Mouse (Mus musculus) spleen, adult 12 weeks (tissue): ENCODE measurements around the gene Nbea.

Experiments
- DNase-seq: peaks from one replicate; pipeline ENCODE4 v3.0.0; 2022; ENCODE audit warnings: low spot score

The Nbea gene

DNA sequence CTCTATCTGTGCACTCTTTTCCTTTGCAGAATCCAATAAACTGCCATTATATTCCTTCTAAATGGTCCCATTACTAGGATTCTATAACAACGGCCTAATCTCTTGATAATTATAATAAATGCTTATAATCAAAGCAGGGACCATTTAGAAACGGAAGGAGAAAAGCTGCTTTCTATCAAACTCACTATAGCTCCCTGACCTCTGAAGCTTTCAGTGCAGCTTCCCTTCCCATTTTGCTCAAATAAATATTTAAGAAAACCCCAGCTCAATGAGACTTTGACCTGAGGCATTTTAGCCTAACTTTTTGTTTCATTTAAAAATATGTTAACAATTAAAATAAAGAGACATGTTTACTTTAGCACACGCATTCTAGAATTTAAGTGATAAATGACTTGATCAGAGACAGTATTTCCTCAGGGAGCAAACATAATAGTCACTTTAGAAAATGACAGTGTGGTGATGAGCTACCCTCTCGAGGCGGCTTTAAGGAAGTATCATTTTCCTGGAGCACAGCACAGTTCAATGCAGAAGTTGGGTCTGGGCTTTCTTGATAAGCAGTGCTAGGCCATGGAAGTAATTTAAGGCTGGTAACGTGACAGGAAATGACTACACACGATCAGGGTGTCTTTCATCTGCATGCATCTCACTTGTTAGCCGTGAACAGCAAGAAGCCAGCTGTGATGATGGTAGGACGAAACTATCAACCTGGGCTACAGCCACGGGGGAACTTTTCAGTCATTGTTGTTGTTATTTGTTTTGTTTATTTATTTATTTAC, 354.8 kb downstream of the Nbea start:
- no peak for DNase-seq

- DNase-seq, result no peak
These were observed 358.6 kb downstream of the Nbea start for GRCm38 (mm10) chr3:55824864-55825263.

DNA sequence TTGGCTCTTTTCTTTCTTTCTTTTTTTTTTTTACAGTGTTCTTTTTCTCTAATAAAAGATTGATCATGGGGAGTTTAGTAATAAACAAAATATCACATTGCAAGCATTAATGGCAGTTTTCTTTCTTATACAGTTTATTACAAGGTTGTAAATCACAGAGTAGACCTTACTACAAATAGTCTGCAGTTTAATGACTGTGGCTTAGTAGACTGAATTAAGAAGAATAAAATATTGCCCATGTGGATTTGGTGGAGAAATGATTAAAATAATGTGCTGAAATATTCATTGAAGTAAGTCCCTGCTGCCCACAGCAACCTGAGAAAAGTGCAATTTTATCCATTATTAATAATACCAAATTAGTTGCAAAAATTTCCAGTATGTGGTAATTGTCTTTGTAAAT, 363.9 kb downstream of the Nbea start:
- no peak for DNase-seq

DNA sequence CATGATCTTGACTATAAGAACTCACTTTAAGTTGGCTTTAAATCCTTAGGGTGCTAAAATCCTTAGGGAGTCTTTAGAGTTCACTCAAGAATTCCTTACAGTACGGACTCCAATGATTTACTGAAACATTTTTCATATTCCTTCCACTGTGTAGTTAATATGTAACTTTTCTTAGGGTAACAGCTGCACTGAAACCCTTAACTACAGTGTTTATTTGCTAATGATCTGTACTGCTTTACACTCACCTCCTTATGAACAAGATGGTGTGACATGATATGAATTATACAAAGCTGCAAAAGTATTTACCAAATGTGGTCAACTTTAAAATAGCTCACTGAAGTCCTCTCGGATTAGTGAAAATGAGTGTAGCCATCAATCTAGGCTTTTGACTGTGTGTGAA, 365.4 kb downstream of the Nbea start:
- no peak for DNase-seq

DNA sequence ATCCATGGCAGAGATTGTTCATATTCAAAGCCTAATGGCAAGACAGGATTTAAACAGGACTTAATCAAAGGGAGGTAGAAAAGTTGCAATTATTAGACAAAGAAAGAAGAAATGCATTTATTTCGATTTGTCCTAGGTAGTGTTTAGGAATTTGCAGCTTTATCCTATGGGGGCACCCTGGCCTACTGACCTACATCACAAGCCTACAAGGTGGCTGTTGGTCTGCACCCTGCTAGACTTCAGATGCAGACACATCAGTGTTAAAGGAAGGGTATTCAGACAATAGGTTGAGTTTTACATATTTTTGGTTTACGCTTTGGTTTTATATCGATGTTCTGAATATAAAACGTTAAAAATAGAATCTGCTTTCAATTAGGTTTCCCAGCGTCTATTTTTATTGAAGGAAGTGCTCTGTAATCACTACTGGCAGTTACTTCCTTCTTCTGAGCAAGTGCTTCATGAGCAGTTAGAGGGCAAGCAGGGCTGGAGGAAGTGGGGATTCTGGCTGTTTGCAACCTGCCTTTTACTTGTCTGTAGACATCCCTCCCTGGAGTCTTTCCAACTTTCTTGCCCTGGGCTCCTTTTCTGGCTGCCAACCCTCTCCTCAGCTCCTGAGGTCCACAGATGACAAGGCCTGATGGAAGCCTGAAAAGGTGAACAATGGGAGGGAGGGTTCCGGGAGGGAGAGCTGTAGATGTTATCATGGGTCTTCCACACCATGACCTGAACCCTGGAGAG, 366.7 kb downstream of the Nbea start:
- DNase-seq, result no peak

DNA sequence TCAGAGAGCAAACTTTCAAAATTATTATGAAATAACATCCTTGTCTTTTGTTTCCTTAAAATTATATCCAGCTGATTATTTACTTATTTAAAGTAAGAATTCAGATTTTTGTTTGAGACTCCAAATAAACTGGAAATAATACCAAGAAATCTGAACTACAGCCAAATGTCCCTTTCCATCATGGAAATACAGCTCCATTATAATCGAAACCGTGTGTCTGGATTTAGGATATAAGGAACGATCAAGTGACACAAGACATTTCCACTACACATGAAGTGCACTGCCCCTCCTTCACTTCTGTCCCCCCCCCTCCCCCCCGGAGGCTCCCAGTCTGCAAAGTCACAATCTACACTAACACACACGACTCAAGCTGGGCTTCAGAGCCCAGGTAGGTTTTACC, 367.4 kb downstream of the Nbea start:
- no peak for DNase-seq

GRCm38 (mm10) chr3:55814993-55815625, 368.4 kb downstream of the Nbea start:
- no peak for DNase-seq

- DNase-seq, result no peak
These were observed 388.7 kb downstream of the Nbea start for GRCm38 (mm10) chr3:55794768-55795167.

- DNase-seq, result no peak
These were observed 389.5 kb downstream of the Nbea start for GRCm38 (mm10) chr3:55793842-55794575.

DNA sequence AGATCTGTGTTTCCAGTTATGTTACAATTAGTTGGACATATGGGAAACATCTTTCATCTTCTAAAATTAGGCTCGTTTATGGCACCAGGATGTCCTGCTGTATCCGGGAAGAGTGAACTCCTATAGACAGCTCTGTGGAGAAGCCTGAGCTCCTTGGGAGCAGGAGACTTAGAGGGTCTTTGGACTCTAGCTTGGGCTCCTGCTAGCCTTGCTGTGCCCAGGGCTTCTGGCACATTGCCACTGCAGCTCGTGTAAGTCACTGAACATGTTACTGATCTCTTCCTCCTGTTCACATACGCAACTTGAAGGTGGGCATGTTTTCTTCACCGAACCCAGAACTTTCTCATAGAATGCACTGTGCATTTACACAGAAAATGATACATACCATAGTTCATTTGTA, 391.2 kb downstream of the Nbea start:
- DNase-seq, result no peak

DNA sequence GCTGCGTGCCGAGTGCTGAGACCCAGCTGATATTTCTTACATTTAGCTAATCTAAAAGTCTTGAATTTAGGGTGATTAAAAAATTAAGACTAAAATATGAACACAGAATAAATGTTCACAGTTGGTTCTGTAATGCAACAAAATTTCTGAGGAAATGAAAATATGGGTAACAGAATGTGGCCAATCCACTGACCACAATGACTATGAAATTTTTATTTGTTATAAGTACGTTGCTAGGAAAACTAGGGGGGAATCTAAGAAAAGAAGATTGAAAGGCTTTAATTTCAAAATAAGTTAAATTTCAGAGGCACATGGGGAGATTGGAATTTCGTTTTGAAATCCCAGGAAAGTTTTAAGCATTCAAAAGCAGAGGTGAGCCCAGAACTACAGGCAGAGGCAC, 392.9 kb downstream of the Nbea start:
- no peak for DNase-seq

DNA sequence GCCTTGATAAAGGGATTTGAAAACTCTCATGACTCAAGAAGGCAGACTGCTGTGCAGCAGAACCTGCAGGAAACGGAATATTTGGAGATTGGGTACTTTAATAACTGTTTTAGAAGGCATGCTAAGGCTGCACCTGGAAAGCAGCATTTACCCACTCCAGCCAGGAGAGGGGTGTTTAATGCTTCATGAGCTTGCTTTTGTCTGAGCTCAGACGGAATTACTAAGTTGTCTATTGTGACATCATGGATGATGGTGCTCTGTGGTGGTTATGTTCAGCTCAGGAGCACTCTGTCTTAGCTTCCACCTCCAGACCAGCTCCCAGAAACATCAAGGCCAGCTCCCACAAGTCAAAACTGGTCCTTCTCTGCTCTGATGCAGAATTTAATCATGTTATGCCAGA, 393.6 kb downstream of the Nbea start:
- no peak for DNase-seq

GRCm38 (mm10) chr3:55788621-55789201, 394.8 kb downstream of the Nbea start:
- DNase-seq, result no peak

GRCm38 (mm10) chr3:55788214-55788586, 395.3 kb downstream of the Nbea start:
- DNase-seq, result no peak

GRCm38 (mm10) chr3:55787487-55788213, 395.9 kb downstream of the Nbea start:
- DNase-seq, result no peak

GRCm38 (mm10) chr3:55786835-55787486, 396.5 kb downstream of the Nbea start:
- DNase-seq, result no peak

DNA sequence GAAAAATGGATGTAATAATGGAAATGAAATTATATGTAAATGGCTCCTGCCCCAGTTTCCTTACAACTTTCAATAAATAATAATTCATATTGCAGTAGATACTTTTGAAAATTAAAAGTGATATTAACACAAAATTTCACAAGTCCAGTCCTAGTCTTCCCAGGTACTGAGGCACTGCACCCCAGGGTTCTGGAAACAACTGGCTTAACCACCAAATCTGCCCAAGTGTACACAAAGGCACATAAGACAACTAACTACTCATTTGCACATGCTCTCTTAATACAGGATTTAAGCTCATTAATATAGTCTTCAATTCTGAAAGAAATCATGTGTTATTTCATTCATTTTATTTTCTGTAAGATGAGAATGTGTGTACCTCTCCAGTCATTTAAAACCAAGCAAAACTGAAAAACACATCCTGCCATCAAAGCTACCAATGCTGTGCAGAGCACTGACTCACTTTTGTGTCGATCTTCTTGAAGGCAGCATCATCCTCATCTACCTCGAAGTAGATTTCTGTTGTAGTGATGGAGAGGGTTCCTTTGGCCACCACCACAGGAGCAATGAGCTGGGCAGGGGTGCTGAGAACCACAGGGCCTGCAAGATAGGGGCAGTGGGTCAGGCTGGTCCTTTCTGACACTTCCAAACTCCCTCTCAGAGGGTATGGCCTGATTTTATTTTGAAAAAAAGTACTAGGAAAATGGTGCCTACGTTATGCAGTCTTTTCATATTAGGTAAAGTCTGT, 397.3 kb downstream of the Nbea start:
- no peak for DNase-seq

GRCm38 (mm10) chr3:55785266-55785980, 398.1 kb downstream of the Nbea start:
- DNase-seq, result no peak

GRCm38 (mm10) chr3:55784101-55784500, 399.4 kb downstream of the Nbea start:
- DNase-seq, result no peak
